Mouse (Mus musculus) retina, postnatal 7 days (tissue): Measurements from ENCODE around the gene Lemd2.
A peak's percentile ranks its signal among the peaks of the same experiment; 100 is the strongest.

Experiments
- DNase-seq: peaks from one replicate; pipeline ENCODE4 v3.0.0-alpha.2; 2012; ENCODE audit warnings: low read depth, low spot score

Lemd2 gene

DNA sequence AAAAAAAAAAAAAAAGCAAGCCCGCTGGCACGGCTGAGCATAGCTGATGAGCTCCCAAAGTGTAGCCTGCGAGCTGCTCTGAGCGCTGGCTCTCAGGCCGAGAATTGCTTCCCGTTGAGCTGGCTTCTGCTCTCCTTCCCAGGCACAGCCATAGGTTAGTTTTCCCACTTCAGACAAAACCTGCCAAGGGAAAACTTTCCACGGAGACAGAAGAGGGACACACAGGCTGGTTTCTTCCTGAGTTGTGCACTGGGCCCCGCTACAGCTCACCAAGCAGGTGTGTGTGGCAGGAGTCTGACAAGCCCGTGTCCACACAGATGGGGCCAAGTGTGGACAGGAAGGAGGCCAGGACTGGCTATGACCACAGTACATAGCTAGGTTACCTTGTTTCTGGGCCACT is 15.4 kb downstream of the Lemd2 start:
- no peak for DNase-seq

DNA sequence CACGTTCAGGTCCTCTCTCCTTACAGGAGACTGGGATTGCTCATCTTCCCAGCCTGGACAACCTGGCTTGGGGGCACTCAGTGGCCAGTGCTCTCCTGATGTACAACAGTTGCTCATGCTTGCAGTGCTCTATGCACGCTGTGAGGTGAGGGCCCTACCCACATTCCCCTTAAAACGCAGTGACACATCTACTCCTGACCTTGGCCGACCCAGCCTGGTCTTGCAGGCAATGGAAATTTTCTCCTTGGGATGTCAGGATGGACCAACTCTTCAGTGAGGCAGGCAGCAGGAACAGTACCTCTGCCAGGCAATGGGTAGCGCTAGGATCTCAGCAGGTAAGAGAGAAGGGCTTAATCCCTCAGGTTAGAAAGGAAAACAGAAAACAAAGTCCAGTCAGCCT is 17.2 kb downstream of the Lemd2 start:
- no peak for DNase-seq

DNA sequence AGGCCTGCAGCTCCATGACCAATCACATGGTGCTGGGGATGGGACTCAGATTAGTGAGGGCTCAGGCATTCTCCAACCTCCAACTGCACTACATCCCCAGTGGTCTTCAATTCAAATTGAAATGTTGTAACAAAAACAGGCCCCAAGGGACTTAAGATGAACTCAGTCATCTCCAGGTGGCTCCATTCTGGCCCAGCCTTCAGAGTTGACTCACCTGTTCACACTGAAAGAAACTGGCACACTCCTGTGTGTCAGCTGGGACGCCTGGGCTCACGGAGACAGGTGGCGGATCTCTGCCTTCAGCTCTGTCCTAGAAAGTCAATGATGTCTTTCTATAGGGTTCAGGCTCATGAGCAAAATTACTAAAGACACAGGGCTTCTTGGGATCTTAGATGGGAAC is 18.2 kb downstream of the Lemd2 start:
- DNase-seq: no peak

DNA sequence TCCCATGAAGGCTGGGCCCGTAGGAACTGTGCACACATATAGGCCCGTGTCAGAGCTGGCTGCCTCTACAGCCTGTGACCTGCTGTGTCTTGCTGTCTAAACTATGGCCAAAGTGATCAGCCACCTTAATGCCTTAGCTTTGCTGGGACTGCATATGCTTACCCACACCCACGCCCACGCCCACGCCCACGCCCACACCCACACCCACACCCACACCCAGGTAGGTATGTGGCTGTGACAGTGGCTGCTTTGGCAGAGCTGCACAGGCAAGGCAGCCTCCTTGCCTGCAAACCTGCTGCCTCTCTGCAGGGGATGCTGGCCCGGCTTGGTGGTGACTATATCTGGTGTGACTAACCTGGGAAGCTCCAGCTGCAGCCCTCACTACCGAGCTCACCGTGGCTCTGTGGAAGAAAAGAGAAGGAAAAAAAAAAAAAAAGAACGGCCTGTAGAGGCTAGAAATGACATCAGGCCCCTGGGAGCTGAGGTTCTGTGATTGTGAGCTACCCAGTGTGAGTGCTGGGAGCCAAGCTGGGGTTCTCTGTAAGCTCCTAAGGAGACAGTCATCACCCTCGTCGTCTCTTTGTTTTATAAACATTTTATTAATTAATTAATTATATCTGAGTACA is 20.5 kb downstream of the Lemd2 start:
- DNase-seq: no peak

DNA sequence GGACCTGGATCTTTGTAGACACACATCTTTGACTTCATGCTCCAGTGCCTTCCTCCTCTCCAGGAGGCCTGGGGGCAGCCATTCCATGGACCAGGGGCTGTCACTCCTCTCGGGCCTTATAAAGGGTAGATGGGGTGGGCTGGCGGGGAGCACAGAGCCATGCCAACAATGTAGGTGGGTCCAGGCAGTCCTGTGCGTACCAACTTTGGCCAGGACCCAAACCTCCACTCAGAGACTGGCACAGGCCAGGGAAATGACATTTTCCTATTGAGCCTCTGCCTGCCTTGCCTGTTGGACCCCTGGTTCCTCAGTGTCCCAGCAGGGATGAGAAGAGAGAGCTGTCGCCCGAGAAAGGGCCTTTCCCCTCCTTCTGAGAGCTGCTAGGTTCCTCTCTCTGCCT is 21.9 kb downstream of the Lemd2 start:
- no peak for DNase-seq

DNA sequence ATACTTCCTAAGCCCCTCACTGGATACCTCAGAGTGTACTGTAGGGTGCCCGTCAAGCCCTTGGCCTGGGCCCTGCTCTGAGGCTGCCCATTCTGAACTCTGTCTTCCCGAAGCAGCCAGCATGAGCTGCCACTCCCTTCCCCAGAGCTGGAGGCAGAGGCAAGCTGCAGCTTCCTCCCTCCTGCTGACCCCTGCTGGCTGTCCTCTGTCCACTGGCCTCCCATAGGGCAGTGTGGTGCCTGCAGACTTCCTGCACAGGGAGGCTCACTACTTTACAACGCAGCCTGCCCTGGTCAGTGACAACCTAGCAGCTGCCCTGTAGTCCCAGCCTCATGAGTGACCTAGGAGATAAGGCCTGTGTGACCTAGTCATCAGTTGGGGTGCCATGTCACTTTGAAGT is 22.6 kb downstream of the Lemd2 start:
- DNase-seq: no peak

DNA sequence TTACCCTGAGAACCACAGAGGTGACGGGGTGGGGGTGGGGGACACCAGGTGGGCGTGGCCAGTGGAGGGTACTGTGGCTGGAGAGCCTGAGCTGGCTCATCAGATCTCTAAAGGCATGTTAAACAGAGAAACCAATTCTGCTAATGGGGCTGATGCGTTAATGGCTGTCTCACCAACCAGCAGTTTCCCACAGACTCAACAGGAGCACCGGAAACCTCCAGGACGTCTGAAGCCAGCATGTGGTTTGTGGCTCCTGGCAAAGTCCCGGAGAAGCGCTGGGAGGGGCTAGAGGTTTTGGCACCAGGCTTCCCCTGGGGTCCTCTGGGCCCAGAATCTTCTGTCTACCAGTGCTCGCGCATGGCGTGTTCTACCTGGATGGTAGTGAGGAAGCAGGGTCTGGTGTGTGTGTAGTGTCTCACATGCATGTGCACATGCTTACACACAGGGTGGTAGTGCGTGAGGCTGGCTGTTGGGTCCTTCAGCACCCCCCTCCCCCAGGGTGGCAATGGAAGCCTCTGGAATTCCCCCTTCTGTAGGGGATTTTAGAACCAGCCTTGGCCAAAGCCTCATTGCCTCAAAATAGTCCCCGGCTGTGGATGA is 24.5 kb downstream of the Lemd2 start:
- no peak for DNase-seq

DNA sequence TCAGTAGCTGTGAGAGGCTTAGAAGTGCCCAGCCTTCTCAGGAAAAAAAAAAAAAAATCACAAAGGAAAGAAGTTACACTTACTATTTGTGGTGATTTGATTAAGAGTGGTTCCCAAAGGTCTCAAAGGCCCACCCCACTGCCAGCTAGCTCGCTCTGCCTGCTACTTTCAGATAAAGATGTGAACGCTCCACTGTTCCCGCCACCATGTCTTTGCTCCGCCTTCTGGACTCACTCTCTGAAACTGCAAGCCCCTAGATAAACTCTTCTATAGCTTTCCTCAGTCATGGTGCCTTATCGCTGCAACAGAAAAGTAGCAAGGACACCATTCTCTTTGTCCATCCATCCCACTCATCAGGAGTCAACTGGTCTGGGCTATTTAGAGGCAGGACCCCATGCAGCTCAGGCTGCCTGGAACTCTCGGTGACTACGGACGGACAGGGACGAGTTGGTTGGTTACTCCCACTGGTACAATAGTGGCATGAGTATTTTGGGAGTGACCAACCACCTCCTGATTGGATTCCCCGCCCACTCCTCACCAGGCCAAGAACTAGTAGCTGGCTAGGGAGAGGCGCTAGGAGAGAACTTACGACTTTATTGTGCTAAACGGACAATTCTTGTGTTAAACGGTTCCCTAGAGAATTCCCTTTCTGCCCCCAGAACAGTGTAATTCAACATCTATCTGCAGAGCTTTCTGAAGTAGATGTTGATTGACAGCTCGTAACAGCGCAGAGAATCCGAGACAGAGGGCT is 25.7 kb downstream of the Lemd2 start:
- no peak for DNase-seq

DNA sequence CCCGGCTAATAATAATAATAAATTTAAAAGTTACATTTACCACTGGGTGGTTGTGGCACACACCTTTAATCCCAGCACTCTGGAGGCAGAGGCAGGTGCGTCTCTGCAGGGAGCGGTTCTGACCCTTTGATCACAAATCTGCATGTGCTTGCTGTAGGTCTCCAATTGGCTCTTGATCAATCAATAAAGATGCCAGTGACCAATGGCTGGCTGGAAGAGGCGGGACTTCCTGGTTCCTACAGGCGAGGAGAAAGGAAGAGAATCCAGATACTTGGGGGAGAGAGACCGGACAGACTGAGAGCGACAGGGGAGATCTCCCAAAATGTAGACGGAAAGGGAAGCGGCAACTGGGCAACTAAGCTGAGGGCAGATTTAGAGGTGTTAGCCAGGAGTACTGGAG is 26.2 kb downstream of the Lemd2 start:
- DNase-seq: no peak

DNA sequence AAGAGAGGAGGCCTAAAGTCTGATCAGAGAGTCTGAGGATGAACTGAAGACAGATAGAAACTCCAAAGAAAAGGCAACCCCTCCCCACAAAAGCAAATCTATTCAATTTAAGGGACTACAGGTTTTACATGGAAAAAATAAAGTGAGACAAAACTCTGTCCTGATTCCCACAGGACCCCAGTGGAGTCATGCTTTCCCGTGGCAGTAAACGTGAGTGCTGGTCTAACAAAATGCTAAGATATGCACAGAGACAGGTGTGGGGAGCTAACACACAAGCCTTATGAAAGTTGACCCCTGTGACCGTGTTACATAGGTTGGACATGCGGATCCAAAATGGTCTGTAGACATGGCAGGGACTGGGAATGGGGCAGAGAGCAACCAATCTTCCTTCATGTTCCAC is 27.5 kb downstream of the Lemd2 start:
- DNase-seq: no peak

DNA sequence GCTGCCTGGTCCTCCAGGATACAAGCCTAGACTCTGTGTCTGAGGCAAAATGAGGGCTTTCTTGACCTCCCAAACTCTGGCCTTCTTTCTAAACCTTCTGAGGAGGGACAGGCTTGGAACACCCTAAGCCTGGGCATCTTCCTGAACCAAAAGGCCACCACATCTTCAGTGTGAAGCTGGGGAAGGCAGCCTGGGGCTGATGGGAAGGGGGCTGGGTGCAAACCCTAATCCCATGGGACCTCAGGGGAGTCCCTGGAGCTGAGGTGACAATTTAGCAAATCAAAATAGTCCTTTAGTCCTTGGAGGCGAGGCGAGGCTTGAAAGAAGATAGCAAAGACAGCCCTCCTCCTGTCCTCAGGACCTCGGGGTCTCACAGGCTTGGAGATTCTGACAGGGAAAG is 28.0 kb downstream of the Lemd2 start:
- no peak for DNase-seq

DNA sequence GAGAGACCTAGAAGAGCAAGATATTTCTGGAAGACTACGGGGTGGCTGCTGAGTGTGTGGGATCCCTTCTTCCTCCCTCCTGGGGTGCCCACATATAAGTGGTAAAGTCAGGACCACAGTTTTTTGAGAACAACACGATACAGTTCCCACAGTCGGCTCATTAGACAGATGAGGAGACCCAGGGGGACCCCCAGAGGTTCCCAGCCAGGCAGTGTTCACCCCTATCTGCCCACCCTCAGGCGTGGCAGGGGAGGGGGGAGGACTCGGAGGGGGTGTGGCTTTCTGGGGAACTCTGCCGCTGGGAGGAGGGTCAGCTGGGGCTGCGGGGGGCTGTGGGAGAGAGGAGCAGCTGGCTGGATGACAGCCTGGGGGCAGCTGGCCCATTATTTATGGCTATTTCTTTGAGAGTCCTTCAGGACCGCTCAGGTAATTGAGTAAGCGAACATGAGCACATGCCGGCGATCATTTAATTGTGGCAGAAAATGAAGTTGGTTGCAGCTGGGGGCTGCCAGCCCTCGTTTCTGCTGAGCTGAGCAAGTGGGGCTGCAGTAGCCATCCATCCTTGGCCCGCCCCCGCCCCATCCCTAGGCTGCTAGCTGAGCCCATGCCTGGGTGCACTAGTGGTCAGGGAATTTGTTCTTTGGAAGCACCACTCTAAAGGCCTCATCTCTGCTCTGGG is 28.9 kb downstream of the Lemd2 start:
- no peak for DNase-seq

DNA sequence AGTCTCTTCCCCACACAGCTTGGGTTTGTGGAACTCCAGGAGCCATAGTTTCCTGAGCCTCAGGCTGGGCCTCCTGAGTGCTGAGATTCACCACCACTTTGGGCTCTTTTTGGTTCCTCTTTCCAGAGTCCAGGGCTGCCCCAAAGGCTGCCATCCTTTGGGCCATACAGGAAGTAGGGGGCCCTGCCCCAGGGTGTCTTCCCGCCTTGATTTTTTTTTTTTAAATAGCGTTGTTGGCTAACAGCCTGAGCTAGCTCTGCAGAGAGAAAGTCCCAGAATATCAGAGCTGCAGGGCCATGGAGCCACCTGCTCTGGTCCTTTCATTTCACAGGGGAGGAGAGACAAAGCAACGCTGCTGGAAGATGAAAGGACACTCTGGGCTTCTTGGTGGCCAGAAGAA is 30.6 kb downstream of the Lemd2 start:
- DNase-seq: no peak

DNA sequence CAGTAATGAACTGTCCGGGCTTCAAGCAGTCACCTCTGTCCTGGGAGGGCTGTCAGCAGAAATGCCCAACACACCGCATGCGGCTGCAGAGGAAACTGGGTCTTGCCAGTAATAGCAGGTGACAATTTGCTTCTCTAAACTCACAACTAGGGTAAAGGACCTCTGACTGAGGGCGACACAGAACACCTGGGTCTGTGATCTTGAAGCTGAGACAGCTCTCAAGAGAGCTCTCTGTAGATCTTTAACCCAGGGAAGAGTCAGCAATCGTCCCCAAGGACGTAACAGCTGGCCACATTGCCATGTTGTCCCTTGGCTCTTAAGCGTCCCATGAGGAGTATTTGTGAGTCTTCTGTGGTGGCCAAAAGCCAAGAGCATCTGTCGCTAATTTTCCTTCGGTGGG is 31.8 kb downstream of the Lemd2 start:
- DNase-seq: no peak

DNA sequence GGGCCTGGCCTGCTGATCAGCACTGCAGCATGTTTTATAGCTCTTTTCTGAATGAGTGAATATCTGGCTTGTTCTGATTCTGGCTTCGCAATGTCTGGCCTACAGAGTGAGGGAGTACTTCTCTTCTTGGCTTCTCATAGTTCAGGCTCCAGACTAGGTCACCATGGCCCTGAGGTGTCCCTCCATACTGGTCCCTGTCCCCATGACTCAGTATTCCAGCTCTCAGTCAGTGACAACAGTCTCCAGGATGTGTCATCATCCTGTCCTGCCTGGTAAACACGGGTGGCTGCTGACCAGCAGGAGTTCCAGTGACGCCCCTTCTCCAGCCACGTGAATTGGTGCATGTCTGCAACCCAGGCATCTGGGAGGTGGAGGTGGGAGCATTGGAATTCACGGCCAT is 33.1 kb downstream of the Lemd2 start:
- DNase-seq: no peak

DNA sequence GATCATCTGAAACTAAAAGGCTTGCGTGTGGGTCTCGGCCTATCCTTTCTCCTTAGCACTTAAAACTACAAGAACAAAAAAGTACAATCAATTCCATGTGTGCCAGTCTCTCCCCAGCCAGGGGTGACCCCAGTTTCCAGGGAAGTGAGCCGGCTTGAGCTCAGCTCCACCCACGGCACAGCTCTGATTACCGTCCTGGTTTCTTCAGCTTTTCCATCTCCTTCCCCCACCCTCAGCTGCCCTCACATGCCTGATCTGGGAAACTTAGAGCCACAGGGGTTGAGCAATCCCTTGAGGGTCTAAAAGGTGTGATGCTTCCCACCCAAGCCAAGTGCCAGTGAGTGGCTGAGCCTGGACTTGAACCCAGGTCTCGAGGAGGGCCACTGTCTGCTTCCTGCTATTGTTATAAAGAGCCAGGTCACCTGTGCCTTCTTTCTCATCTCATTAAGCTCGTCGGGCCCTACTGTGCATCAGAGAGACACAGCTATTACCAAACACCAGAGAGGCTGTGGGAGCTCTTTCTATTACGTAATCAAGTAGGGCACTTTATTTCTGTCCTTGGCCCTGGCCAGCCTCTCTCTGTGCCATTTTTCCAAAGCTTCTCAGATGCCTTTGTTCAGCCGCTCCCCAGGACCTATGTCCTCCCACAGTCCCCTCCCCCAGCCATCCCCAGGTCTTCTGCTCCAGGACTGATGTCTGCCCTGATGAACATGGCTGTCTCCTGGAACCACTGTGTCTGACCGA is 34.1 kb downstream of the Lemd2 start:
- no peak for DNase-seq

DNA sequence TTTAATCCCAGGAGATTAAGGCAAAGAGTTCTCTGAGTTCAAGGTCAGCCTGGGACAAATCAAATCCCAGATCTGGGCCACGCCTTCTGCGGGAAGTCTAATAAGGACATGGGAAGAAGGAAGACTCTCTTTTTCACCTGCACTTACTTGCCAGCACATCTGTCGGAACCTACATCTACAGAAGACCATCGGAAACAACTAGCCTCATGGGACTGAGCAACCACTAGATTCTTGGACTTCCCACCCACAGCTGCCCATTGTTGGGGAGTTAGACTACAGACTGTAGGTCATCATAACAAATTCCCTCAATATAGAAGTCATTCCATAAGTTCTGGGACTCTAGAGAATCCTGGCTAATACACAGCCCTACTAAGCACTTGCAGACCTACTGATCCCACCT is 35.7 kb downstream of the Lemd2 start:
- no peak for DNase-seq

DNA sequence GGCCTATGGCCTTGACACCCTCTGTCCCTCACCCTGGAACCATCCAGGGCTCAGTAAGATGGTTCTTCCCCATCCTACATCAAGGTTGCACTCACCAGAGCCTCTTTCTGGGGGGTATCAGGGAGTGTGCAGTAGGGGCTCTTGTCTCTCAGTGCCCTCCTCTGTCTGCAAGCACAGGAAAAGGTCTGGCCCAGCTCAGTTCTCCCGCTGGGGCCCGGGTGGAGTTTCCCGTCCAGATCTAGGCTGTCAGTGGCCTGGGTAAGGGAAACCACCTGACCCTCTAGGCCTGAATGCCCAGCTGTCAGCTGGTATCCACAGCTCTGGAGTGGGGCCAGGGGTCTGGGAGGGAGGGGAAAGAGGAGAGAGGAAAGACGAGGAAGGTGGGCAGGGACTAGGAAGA is 36.7 kb downstream of the Lemd2 start, which contains the start of gene Ip6k3:
TSS of gene Ip6k3 (minus strand) at position 251 of the 400 bp plus-strand sequence.
- no peak for DNase-seq

DNA sequence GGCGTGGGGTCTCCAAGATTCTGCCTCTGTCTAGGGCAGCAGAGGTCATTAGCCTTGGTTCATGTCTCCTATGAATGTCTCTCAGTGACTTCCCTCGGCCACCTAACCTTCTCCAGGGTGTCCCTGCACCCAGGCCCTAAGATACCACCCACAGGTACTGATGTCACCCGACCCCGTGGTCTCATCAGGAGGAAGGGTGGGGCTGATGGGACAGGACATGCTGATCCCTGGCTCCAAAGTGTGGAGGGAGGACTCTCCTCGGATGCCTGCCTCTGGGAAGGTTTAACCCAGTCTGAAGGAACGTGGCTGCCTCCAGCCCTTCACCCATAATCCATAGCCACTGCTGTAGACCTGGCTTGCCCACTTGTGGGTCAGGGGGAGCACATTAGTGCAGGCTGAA is 37.4 kb downstream of the Lemd2 start:
- no peak for DNase-seq

DNA sequence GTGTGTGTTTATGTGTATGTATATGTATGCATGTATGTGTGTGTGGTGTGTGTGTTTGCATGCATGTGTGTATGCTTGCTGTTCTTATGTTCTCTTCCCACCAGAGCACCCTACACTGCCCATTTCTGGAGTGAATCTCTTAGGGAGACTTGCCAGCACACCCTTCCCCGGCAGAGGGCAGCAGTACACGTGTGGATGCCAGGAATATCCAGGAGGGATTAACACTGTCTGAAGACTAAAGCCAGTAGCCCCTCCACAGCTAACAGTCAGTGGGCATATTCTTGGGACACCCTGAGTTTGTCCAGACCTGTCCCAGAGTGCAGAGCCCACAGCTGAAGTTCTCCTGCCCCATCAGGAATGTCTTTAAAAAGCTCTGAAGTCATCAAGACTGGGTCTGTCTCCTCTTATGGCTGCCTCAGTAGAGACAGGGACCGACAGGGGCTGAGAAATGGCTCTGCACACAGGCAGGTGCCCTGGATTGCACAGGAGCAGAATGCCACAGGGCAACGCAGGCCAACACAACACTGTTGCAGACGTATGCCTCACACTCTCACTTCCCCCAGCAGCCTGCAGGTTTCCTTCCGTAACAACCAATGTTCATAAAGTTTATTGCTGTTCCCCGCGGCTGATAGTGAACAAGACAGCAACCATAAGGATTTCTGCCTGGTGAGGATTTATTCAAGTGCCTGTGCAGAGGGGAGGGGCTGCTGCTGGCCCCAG is 39.1 kb downstream of the Lemd2 start:
- peak; percentile 74 for DNase-seq

DNA sequence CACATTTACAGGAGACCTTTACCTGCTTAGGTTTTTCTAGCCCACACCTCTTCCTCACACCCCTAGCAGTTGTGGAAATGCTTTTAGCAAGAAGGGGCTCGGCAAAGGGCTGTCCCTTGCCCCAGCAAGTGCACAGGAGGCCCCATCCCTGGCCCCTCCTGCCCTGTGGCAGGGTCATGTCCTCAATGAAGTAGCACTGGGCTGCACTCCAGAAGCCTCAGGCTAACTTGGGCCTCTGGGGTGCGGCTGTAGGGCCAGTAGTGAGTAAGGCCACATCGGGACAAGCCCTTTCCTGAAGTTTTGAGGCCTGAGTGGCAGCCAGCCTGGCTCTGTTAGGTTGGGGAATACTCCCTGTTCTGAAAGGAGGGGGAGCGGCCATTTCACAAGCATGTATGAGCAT is 43.4 kb downstream of the Lemd2 start:
- no peak for DNase-seq
